ENCODE assay signal across 8 mouse cellular contexts in genomic region chr17:6079287-6080122, GRCm38 (mm10). TPM values are rescaled to one million over a fixed set of nuclear protein-coding genes. Genes with fewer than 3 reads are reported as not detected.
DNase-seq lines count a peak whose midpoint lies in the region; ATAC-seq lines count a peak whose summit lies in the region.

Serac1 (minus strand) TSS chr17:6079741.
Gtf2h5 (plus strand) TSS chr17:6079786.

- H3K4me1 ChIP-seq in hindbrain, embryonic 15.5 days (replicated peaks), result peaks cover 32% of the 10 kb centered on the region

- peaks cover 12% of the 10 kb centered on the region; the same call in 1 of the 2 replicates for H3K36me3 ChIP-seq in hindbrain, embryonic 15.5 days

- H3K27ac ChIP-seq in hindbrain, embryonic 15.5 days (replicated peaks), result peak within 1 kb of the TSS; percentile 85

- H3K27me3 ChIP-seq in hindbrain, embryonic 15.5 days, result no peaks in the 10 kb centered on the region

- H3K9ac ChIP-seq in hindbrain, embryonic 15.5 days, result peak within 1 kb of the TSS; percentile 79

- DNase-seq in R1 (ENCODE audit: low read depth, low spot score), result peak; percentile 97
- DNase-seq in cerebellum, postnatal 25 days, result peak; percentile 99 to 100
- peak; percentile 97 for DNase-seq in frontal cortex, postnatal 25 days (ENCODE audit: low spot score in 2 of 2)
- DNase-seq in left cerebral cortex, adult 11 months (ENCODE audit: low spot score), result peak; percentile 96
- DNase-seq in lung, postnatal 4 days, result peak; percentile 98
- DNase-seq in retina, postnatal 7 days (ENCODE audit: low read depth, low spot score), result peak; percentile 98
- peak; percentile 98 for DNase-seq in urinary bladder, adult 2 months (ENCODE audit: low spot score)

- ATAC-seq in hindbrain, embryonic 15.5 days (ENCODE audit: low FRiP score, low read depth), result peak; percentile 94

- H3K4me2 ChIP-seq in hindbrain, embryonic 15.5 days, result peak within 1 kb of the TSS; percentile 70

- H3K4me3 ChIP-seq in hindbrain, embryonic 15.5 days, result peak within 1 kb of the TSS; percentile 91

- WGBS in hindbrain, embryonic 15.5 days, result under 1% methylated on average over 70 of the region's 70 CpGs

- H3K9me3 ChIP-seq in hindbrain, embryonic 15.5 days, result no peaks in the 10 kb centered on the region

RNA-seq across cellular contexts. Expression of gene Serac1, which starts in this region (rescaled TPM):
- polyA plus RNA-seq in hindbrain, embryonic 15.5 days (2015; fragmentation: Nextera tagmentation; extraction: Ambion mirVana), result 11.9 and 12.7 TPM in 2 replicates
- 5.8 and 6.7 TPM in 2 replicates for polyA plus RNA-seq in urinary bladder, adult 2 months (2012; rRNA removed)

RNA-seq across cellular contexts. Expression of gene Gtf2h5, which starts in this region (rescaled TPM):
- polyA plus RNA-seq in hindbrain, embryonic 15.5 days (2015; fragmentation: Nextera tagmentation; extraction: Ambion mirVana), result 199 TPM in 2 replicates
- 50.7 and 50.9 TPM in 2 replicates for polyA plus RNA-seq in urinary bladder, adult 2 months (2012; rRNA removed)

Comparison
In these comparisons a context has a peak if more than half of its experiments do, and no peak if none do; other contexts are left out.
1. Peak in every context shown above with its lines: DNase-seq, ATAC-seq, H3K4me3 ChIP-seq and H3K27ac ChIP-seq.